Mouse (Mus musculus): ENCODE data around the gene Abi3.

Gene Abi3

DNA sequence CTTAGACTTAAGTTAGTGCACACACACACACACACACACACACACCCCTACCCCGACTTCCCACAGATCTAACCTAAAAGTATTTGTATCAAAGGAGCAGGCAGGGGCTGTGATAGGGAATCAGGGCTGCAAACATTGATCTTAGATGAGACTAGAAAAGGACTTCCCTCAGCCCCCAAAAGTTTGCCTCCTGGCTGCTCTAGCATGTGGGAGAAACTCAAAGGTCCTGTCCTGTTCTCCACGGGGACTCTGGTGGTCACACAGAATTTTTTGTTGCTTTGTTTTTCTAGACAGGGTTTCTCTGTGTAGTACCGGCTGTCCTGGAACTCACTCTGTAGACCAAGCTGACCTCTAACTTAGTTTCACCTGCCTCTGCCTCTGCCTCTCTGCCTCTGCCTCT is 16.7 kb downstream of the Abi3 start:
- no peak for DNase-seq (ENCODE audit: low spot score)

DNA sequence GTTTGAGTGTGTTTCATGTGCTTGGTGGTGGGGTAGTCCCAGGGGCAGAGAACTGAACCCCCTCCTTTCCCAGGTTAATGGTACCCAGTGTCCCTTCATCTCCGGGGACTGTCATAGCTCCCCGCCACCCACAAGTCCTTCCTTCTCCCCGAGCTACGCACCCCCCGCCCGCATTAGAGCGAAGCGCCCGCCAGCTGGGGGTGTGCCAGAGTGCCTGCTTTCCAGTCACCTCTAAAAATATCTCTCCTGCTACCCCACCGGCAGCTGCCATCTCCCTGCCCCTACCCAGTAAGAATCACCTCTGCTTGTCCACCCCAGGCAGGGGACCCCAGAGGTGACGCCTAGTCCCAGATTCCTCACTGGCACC is 17.4 kb downstream of the Abi3 start:
- no peak for DNase-seq (ENCODE audit: low spot score)

DNA sequence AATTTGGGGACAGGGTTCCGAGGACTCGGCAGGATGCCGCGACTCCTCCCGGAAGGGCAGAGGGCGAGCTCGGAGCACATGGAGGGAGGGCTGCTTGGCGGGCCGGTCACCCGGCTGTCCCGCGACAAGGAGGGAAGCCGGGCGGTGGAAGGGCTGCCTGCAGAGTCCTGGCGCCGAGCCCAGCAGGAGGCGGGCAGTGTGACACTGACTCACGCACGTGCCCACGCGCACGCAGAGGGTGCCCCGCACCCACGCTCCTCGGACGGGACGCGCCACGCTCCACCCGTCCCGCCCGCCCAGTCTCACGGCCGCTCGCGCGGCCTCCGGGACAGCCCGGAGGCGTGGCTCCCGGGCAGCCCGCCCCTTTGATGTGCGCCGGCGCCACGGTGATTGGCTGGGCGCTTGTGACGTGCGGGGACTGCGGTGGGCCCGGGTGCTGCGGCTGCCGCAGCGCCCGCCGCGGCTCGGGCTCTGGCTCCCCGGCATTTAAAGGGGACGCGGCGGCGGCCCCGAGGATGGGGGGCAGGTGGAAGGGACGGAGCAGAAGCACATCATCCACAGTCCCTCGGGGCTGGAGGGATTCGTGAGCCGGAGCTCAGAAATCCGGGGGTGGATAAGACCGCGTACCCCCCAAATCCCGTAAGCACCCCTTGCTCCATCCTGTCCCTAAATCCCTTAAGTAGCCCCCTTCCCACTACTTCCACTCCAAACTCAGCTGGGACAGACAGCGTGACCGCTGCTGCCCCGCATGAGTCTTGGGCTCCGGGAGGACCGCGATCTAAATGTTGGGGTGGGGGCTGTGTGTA is 18.0 kb downstream of the Abi3 start, which contains the start of gene Phospho1:
Gene Phospho1 (plus strand): TSS at position 429 of the 806 bp plus-strand sequence.
- peak; percentile 92 for DNase-seq (ENCODE audit: low spot score)

DNA sequence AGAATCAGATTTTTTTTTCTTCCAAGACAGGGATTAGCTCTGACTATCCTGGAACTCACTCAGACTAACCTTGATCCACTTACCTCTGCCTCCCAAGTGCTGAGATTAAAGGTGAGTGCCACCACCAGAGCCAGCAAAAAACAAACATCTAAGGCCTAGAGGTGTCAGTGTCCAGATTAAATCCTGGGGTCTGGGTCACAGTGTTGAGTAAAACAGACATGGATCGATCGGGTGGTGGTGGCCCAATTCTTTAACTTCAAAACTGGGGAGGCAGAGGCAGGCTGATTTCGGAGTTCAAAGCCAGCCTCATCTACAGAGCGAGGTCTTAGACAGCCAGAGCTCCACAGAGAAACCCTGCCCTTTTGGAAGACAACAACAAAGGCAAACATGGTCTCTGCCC is 19.8 kb downstream of the Abi3 start:
- no peak for DNase-seq (ENCODE audit: low spot score)

DNA sequence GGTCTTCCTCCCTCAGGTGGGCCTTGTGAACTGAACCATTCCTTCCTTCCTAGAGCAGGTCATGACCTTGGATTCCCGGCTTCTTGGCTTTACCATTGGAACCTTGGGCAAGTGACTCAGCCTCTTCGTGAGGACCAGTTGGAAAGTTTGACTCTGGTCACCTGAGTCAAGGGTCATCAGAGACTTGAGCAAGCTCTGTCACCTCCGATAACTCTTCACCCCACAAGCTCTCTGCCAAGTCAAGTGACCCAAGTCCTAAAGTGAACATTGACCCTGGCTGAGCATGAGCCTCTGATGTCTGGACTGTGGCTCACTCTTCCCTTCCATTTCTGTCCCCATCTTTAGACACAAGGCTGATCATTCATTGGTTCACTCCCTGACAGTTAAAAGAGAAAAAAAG is 20.8 kb downstream of the Abi3 start:
- DNase-seq (ENCODE audit: low spot score): no peak

DNA sequence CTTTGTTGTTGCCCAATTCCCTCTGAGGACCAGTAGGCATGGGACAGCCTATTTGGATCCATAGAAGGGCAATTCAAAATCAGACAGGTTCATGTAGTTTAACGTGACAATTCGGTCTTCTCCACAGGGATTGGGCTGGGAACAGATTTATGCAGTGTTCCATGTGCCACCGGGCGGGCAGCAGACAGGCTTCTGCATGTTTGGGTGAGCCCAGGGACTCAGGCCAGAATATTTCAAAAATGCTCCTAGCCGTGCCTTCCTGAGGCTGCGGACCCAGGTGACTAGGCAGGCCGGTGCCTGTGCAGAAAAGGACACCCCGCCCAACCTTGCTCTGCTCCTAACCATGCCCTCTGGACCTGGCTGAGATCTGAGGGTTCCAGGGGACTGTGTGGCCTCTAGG is 23.1 kb downstream of the Abi3 start:
- DNase-seq (ENCODE audit: low spot score): no peak

DNA sequence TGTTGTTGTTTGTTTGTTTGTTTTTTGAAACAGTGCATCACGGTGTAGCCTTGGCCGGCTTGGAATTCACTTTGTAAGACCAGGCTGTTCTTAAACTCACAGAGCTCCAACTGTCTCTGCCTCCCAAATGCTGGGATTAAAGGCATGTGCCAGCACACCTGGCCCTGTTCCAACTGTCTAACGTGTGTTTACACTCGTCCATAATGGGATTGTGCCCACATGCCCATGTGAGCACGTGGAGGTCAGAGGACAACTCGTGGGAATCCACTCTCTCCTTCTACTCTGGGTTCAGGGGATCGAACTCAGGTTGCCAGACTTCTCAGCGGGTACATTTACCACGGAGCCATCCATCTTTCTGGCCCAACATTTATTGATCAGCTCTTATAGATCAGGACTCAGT is 26.9 kb downstream of the Abi3 start:
- DNase-seq (ENCODE audit: low spot score): no peak

DNA sequence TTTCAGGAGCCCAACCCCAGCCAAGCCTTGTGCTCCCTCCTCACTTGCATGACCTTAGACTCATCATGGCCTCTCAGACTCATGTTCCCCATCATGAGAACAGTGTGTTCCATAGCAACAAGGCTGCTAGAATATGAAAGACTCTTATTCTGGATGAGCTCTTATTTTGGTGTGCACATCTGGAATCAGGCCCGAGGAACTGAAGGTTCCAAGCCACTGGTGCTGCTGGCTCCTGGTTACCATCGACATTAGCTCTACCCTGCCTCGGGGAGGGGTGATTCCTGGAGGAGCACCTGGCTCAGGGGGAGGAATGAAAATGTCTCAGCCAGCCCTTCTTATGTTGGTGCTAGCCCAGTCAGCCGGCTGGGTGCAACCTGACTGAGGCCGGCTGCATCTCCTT is 27.4 kb downstream of the Abi3 start:
- no peak for DNase-seq (ENCODE audit: low spot score)

DNA sequence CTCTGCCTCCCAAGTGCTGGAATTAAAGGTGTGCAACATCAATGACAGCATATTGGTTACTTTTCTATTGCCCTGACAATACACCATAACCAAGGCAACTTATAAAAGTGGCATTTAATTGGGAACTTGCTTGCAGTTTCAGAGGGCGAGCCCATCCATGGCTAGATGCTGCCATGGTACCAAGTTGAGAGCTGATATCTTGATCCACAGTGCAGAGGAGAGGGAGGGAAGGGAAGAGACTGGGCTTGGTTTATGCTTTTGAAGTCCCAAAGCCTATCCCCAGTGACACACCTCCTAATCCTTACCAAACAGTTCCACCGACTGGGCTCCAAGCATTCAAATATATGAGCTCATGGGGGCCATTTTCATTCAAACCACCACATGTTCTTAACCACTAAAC is 28.2 kb downstream of the Abi3 start:
- DNase-seq (ENCODE audit: low spot score): no peak

DNA sequence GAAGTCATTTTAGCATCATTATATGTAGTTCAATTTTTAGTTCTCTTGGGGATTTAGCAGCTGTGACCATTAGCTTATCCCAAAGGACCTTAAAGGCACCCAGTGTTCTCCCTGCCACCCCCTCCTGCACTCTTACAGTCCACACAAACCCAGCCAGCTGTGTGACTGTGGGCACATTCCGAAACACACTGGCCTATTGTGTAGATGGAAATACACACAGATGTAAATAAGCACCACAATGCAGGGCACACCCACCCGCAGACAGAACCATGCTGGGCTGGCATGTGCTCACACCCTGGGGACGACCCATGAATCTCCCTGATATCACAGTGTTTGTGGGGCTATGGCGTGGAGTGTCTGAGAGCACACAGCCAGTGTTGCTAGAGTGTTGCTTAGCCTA is 30.1 kb downstream of the Abi3 start:
- DNase-seq (ENCODE audit: low spot score): no peak

DNA sequence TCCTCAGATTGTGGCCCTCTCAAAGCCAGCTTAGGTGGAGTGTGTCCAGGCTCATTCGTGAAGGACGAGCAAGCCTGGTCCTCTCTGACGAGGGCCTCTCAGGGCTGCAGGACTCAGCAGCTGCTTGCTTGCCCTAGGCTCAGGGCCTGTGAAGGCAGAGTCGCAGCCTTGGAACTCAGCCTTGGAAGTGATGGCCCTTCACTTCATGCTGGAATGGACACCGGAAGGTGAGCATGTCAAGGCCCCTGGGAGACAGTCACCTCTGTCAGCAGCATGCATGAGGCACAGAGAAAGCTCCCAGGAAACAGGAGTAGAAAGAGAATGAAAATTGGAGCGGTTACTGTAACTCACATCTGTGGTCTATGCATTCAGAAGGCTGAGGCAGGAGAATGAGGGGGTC is 30.5 kb downstream of the Abi3 start:
- no peak for DNase-seq (ENCODE audit: low spot score)

DNA sequence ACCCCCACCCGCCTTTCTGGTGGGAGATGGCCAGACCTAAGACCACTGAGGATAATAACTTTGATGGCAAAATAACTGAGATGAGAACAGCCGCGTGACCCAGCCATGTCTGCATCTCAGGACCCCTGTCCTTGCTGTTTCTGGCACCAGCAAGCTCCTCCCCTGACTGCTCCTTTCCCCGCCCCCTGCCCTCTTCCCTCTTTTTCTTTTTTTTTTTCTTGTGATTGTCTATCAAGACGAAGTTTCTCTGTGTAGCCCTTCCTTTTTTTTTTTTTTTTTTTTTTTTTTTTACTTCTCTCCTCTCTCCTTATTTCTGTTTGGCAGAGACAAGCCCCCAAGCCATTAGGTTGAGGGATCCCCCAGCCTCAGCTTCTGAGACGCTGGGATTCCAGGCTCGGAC is 31.4 kb downstream of the Abi3 start:
- DNase-seq (ENCODE audit: low spot score): no peak

DNA sequence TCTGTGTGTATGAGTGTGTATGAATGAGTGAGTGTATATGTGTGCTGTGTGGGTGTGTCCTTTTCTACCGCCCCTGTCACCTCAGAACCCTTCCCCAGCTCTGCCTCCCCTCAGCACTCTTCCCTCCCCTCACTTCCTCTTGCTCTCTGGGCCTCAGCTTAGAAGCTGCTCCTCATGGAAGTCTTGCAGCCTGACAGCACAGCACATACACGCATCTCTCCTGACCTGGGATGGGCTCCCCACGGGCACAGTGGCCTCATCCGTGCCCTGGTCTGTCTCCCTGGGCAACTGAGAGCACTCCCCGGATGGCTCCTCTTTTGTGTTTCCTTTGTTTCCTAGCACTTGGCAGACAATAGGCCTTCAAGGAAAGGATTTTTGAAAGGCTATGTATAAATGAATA is 32.7 kb downstream of the Abi3 start:
- DNase-seq (ENCODE audit: low spot score): peak; percentile 46

DNA sequence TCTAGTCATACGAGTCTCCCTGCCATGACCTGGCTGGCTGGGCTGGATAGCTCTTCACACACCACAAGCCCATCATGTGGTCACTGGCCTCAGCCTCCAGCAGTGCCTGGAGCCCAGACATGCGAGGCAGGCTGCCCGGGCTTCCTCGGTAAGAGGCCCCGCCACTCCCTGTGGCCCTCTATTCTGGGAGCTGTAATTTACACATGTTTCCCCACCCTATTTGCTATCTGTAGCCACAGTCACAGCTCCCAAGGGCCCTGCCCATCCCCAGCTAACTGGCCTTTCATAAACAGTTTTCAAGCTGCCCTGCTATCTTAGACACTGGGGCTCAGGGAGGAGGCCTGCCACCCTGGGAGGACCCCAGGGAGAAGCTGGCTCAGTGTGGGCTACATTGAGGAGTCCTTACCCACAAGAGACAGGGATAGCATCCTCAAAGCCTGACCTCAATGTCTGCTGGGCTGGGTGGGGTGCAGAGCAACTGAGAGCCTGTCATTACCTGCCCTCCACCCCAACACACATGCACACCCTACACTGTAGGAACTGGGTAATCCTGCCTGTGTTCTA is 33.7 kb downstream of the Abi3 start:
- no peak for DNase-seq (ENCODE audit: low spot score)

DNA sequence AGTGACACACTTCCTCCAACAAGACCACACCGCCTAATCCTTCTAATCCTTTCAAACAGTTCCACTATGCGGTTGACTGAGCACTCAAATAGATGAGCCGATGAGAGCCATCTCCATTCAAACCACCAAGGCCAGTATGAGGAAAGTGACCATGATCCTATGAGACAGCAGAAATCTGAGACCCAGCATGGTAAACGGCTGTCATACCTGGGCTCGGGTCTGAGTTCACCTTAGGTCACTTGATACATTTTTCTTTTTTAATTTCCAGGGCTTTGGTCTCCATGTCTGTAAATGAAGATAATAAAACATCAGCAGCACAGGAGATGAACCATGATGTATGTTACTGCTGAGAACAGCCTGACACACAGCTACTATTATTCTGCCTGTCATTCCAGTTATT is 34.4 kb downstream of the Abi3 start:
- no peak for DNase-seq (ENCODE audit: low spot score)

DNA sequence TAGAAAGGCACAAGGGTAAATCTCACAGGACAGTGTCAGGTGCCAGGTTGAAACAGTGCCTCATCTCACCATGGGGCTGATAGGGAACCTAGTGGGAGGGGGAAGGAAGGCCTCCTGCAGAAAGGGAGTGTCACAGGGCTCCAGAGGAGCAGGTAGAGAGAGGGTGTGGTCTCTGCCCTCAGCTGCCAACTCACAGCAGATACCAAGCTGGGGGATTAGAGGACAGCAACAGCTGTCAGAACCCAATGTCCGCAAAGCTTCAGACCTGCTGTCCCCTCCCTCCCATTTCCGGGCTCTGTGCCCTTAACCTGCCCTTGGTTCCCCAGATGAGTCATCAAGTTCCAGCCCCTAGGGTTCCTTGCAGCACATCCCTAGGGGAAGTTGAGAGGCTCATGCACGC is 36.7 kb downstream of the Abi3 start:
- no peak for DNase-seq (ENCODE audit: low spot score)

DNA sequence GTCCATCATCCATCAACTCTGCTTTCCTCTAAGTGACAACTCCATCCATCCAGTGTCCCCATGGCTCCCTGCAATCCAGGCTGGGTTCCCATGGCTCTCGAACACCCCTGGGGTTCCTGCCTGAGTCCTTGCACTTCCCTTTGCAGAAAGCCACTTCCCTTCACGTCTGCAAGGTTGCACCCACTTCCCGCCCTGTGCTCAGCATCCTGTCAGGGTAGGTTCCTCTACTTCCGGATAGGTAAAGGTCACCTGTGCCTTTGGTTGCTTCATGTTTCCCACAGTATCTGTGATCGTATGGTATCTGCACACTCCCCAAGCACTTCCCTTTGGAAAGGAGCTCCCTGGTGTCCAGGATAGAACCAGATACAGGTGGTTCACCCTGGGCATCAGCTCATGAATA is 37.3 kb downstream of the Abi3 start:
- no peak for DNase-seq (ENCODE audit: low spot score)

DNA sequence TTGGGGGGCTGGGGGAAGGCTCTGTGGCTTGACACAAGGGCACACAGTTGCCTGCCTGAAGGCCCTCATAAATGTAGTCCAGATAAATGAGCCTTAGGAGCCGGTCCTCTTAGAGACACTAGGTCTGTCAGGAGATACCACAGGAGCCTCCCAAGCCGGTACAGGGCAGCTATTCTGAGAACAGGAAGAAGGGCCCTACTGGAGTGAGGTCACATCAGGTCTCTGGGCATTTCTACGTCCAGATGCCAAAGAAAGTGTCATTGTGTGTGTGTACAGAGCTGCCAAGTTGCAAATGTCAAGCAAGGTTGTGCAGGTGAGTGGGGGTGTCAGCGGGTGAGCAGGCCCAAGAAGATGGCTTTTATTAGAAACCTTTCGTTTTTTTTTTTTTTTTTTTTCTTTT is 46.7 kb downstream of the Abi3 start:
- DNase-seq (ENCODE audit: low spot score): no peak

DNA sequence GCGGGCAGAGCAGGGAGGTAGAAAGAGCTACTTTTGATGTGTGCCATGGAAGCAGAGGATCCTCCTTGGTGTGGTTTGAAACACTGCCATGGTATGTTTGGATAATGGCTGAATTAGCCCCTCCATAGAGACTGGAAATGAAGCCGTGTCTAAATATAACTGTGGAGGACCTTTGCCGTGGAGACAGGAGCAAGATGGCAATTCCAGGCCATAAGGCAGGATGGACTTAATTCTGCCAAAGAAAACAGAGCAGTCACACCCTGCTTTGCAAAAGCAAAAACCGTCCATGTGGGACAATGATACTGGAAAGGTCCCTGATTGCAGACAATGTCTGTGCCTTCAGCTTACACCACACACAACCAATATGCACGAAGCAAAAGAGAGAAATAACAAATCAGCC is 48.1 kb downstream of the Abi3 start:
- DNase-seq (ENCODE audit: low spot score): no peak

DNA sequence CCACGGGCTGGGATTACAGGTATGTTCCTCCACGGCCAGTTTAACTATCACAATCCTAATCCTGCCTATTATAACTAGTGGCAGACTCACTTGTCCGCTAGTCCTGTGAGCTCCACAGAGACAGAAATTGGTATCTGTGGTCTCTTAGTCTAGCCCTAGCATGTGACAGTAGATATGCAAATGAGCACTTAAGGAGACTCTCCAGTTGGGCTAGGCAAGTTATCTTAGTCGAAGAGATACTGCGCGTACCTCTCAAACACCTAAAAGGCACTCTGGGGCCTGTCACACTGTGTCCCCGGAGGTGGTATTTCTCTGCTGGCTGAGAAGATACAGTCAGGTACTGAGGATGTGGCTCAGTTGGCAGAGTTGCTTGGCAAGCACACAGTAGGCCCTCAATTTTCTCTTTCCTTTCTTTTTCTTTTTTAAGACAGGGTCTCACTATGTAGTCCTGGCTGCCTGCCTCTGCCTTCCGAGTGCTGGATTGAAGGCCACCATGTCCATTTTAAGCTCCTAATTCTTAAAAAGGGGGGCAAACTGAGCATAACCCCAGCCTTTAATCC is 49.2 kb downstream of the Abi3 start:
- no peak for DNase-seq (ENCODE audit: low spot score)

DNA sequence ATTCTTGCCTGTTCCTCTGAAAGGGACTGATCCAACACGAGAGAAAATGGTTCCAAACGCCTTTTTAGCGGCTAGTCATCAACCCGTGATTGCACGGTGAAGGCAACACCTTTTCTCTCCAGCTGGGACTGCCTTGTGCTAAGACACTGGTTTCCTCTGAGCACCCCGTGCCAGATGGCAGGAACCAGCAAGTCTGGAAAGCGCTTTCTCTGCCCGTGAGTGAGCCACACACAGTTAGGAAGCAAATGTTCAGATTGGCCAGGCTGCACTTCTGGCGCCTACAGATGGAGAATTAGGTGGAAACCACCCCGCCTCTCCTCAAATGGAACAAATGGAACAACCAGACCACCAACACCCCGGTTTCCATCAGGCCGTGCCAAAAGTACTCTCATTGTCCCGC is 50.5 kb downstream of the Abi3 start:
- DNase-seq (ENCODE audit: low spot score): no peak

DNA sequence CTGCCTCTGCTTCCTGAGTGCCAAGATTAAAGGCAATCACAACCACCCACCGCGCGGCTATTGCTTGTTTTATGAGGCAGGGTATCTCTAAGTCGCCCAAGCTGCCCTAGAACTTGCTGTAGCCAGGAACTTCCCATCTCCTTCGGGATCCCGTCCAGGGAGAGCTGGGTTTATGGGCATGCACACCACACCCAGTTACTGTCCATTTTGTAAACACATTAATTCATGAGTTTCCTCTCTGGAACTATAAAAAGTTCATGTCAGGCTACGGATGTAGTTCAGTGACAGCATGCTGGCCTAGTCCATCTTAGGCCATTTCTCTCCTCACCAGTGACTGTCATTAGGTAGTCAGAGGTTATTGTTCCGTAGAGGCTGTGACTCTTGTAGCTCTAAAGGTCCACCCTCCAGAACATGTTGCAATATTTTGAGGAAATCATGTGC is 52.8 kb downstream of the Abi3 start:
- no peak for DNase-seq (ENCODE audit: low spot score)

DNA sequence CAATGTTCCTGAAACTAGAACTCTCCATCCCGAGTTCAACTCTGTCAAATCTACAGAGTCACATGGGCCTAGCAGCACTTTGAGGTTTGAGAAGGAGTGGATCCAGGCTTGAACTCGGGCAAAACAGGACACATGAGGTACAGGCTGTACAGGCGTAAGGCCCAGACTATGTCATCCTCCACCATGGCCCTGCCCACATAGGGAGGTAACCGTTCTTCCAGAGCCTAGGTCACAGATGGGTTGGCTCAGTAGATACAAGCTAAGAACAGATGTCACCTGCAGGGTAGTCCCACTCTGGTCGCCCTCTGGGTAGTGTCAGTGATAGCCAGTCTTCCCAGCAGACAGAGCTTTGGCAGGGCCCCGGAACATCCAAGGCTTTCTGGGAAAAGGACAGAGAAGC is 55.8 kb downstream of the Abi3 start:
- no peak for DNase-seq (ENCODE audit: low spot score)

DNA sequence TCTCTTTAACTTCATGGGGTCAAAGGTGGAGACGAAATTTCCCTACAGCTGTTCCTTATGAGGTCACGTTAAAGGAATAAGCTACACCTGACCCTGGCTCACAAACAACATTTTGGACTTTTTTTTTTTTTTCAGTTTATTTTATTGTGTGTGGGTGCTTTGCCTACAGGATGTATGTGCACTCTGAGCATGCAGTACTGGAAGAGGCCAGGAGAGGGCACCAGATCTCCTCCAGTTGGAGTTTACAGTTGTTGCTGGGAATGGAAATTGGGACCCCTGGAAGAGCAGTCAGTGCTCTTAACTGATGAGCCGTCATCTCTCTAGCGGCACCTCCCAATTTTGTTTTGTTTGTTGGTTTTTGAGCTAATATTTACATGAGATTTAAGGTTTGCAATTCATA is 56.6 kb downstream of the Abi3 start:
- DNase-seq (ENCODE audit: low spot score): no peak

Measured in embryo, embryonic 10 days (tissue).